Mouse (Mus musculus): Measurements from ENCODE around the gene Serinc1. TPM values are rescaled to one million over a fixed set of nuclear protein-coding genes. Genes with fewer than 3 reads are reported as not detected.

Gene Serinc1
- total RNA-seq, 2 experiments from 2014 or later, result 964 to 993 TPM

- DNase-seq (ENCODE audit: low spot score in 2 of 2), result peak in 1 of 2 experiments; percentile 26
- intact Hi-C loops (cut with DNase I), result no loop called here
Observed at GRCm38 (mm10) chr10:57487201-57487600, 45.1 kb downstream of the Serinc1 start.

DNA sequence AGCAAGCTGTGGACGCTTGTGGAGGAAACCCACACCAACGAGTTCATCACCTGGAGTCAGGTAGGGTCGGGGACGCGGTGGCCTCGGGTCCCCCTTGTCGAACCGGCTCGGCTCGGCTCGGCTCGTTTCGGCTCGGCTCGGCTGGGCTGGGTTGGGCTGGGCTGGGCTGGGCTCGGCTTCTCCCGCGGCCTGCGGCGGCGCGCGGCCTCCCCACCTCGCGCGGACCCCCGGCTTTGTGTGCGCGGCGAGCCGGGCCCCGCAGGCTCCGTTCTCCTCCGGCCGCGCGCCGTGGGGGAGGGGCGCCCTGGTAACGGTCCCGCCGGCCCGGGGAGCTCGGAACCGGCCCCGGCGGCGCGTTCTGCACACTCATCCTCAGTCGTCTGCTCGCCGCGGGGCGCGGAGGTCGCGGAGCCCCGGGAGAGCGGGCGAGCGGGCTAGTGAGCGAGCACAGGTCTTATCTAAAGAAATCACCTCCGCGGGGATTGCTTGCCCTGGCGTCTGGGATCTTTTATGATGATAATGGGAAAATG is 45.7 kb downstream of the Serinc1 start:
- intact Hi-C loops (cut with DNase I), result no loop called here
- peak; percentile 69 to 75 for DNase-seq (ENCODE audit: low spot score in 2 of 2)

GRCm38 (mm10) chr10:57485908-57486541 is 46.3 kb downstream of the Serinc1 start, which contains the start of gene Hsf2:
Hsf2 (plus strand) TSS chr10:57486385.
- intact Hi-C loops (cut with DNase I), result no loop called here
- DNase-seq (ENCODE audit: low spot score in 2 of 2), result peak; percentile 97 to 98

DNA sequence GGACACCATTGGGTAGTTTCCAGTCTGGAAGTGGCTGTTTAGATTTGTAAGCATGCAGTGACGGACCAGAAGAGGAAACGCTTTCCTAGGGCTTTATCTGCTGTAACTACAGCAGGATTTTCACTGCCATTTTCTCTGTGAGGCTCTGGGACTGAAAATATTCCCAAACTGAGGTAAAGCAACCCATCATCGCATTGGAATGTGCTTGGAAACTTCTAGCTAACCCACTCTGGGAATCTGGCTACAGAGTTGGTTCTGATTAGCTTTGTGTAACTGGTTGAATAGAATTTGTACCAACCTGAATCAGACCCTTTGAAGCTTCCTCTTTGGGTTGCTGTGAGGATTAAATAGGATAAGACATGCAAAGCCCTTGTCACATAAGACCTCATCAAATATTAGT is 47.6 kb downstream of the Serinc1 start:
- intact Hi-C loops (cut with DNase I), result no loop called here
- no peak for DNase-seq (ENCODE audit: low spot score in 2 of 2)

DNA sequence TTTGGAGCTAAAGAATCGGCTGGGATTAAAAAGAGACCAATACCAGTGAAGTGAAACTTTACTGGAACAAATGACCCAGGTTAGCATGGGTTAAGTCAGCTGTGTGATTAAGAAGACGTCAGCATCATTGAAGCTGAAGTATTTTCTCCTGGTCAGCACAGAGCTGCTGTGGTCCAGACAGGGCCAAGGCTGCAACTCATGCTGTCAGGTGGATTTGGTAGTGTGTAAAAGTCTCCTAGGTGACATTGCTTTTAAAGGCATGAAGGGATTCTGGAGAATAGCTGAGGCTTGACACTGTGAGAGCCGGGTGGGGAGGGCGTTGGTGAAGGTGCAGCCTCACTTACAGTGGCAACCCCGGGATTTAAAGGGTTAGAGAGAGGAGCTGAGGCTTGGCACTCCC is 50.6 kb downstream of the Serinc1 start:
- DNase-seq (ENCODE audit: low spot score in 2 of 2), result no peak
- intact Hi-C loops (cut with DNase I), result no loop called here

GRCm38 (mm10) chr10:57477121-57477843 is 55.0 kb downstream of the Serinc1 start:
- DNase-seq (ENCODE audit: low spot score in 2 of 2), result no peak
- intact Hi-C loops (cut with DNase I), result no loop called here

Other genes starting within 250 kb of the Serinc1 start
- gene Hsf2, start 46.1 kb downstream of the Serinc1 start, total RNA-seq (2021), result 10 to 100 TPM; 33.2 to 34.9 TPM
- gene Pkib, start 99.5 kb upstream of the Serinc1 start, total RNA-seq (2021), result 10 to 100 TPM in 1 of 2 experiments, 1 to 10 TPM in 1; 8.2 to 12.9 TPM